Mouse (Mus musculus) lung, embryonic 14.5 days (tissue): ENCODE measurements at regions not wholly inside any gene's neighbourhood (a gene's known extent, or its start where the extent isn't known, plus 50 kb on each side); places are given as distances from the start of the nearest gene placed in this dataset.
A peak's percentile ranks its signal among the peaks of the same experiment; 100 is the strongest.

Source experiments
- ATAC-seq: fragments of 200-750 bp; cut with Nextera tagmentation; 2 replicates; pipeline ENCODE4 v1.8.0; 2017; ENCODE audit warnings: mild to moderate bottlenecking, moderate TSS enrichment, moderate library complexity; ENCODE audit not compliant: insufficient read depth
- DNase-seq: peaks from one replicate; pipeline ENCODE4 v3.0.0-alpha.2; 2015
- H3K27ac ChIP-seq: fragments of 300-500 bp; sonication (generic); 2 replicates; pipeline ENCODE4 v1.5.1; 2014; ENCODE audit warnings: low read depth, mild to moderate bottlenecking, moderate library complexity
- H3K27me3 ChIP-seq: fragments of 300-500 bp; sonication (generic); 2 replicates; pipeline ENCODE4 v1.6.1; 2014; ENCODE audit warnings: low read length, control low read depth; ENCODE audit not compliant: insufficient read depth
- H3K36me3 ChIP-seq: fragments of 300-500 bp; sonication (generic); 2 replicates; pipeline ENCODE4 v1.6.1; 2014; ENCODE audit warnings: control low read depth; ENCODE audit not compliant: insufficient read depth
- H3K4me1 ChIP-seq: fragments of 300-500 bp; sonication (generic); 2 replicates; pipeline ENCODE4 v1.6.1; 2014; ENCODE audit warnings: antibody characterized with exemption, control low read depth; ENCODE audit not compliant: insufficient read depth
- H3K4me2 ChIP-seq: fragments of 300-500 bp; sonication (generic); 2 replicates; pipeline ENCODE4 v1.6.1; 2014; ENCODE audit warnings: mild to moderate bottlenecking
- H3K4me3 ChIP-seq: fragments of 300-500 bp; sonication (generic); 2 replicates; pipeline ENCODE4 v1.5.1; 2014; ENCODE audit warnings: low read depth, low read length
- H3K9ac ChIP-seq: fragments of 300-500 bp; sonication (generic); 2 replicates; pipeline ENCODE4 v1.6.1; 2014
- H3K9me3 ChIP-seq: fragments of 300-500 bp; sonication (generic); 2 replicates; pipeline ENCODE4 v1.6.1; 2016; ENCODE audit warnings: low read depth, low read length, control low read depth
- CTCF ChIP-seq: IDR thresholded peaks from 2 replicates; pipeline ENCODE4 v1.5.1; 2016; ENCODE audit warnings: antibody characterized with exemption, low read depth
- WGBS: fragments of 180-500 bp; shearing (Covaris S2); extraction: QIAGEN DNeasy Blood & Tissue Kit; methylation state at CpG from one replicate; pipeline ENCODE4 v1.1.7; 2014; 5-methylcytosine and 5-hydroxymethylcytosine counted together

DNA sequence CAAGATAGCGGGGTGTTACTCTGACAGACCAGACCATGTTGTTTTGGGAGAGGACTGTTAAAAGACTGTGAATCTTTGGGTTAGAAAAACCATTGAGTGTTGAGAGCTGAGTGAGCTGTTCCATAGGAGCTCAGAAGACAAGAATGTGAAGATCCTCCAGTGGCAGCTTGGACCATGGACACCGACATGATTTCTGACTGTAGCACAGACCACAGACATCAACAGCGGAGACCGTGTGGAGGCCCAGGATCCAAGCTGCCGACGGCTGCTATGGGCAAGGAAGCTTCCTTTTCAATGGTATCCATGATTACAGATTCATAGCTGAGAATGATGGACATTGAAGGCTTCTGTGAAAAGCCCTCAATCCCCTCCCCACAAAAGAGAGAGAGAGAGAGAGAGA is 105.6 kb downstream of the Zbtb18 start:
- H3K4me2 ChIP-seq: no peak overlapping the region
- no peak overlapping the region for H3K27ac ChIP-seq
- no peak overlapping the region for H3K4me3 ChIP-seq
- H3K27me3 ChIP-seq: no peaks in the 10 kb centered on the region
- DNase-seq (no peak), ATAC-seq (no peak)
- no peak for TF ChIP-seq CTCF
- no peaks in the 10 kb centered on the region for H3K4me1 ChIP-seq
- H3K9me3 ChIP-seq: no peaks in the 10 kb centered on the region
- 86% methylated on average over 6 of the region's 6 CpGs for WGBS
- no peaks in the 10 kb centered on the region for H3K36me3 ChIP-seq
- no peak overlapping the region for H3K9ac ChIP-seq

DNA sequence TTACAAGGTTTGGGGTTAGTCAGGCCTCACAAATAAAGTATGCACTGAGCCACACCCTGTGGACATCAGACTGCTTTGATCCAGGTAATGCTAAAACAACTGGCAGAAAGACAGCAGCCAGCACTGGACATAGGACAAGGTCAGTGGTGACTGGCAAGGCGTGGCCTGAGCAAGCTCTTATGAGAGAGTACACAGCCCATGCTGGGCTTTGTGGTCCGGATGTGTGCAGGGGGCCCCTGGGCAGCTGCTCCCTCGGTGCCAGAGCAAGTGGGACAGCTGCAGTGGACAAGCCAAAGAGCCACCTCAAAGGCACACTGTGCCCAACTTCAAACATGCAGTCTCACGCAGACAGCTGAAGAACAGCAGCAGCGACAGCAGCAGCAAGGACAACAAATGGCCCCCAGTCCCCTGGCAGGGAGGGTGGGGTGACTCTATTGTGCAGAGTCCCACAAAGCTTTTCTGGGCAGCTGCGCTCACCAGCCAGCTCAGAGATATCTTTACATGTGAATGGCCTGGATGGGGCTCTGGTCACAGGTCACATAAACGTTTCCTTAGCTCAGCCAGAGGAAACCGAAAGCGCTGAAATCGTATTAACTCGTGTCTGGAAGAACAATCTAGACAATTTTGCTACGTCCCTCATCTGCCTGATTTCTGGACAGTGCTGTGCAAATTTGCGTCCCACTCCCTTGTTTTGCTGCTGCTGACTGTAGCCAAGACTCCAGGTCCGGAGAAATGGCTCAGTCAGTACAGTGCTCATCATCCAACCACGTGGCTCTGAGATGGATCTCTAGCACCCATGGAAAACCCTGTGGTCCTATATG is 113.5 kb downstream of the Zbtb18 start:
- WGBS: 33% methylated on average over 15 of the region's 15 CpGs
- Histone ChIP-seq H3K9me3 (no peaks in the 10 kb centered on the region), H3K27ac (peak overlapping the region; percentile 30; the same call in 1 of the 2 replicates), H3K4me1 (peaks cover 4% of the 10 kb centered on the region; the same call in 1 of the 2 replicates), H3K27me3 (no peaks in the 10 kb centered on the region), H3K4me2 (peak overlapping the region; percentile 34), H3K36me3 (no peaks in the 10 kb centered on the region), H3K9ac (no peak overlapping the region), H3K4me3 (no peak overlapping the region)
- TF ChIP-seq CTCF: no peak
- ATAC-seq (peak; percentile 77; the same call in 1 of the 2 replicates), DNase-seq (peak; percentile 34)

DNA sequence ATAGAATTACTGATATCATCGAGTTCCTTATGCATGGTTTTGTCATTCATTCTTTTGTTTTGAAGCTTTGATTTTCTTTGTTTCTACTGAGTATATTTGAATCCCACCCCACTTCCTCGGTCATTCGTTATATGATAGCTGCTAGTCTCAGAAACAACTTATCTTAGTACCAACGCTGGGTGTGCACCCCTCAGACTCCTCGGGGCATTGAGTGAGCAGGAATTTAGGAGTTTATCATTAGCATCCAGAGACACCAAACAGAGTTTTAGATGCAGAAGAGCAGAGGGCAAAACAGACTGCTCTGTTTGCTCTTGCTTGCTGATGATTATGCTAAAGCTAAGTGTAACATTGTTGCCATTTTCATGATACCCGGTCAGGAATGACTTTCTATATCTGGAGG is 115.3 kb downstream of the Zbtb18 start:
- H3K4me2 ChIP-seq: no peak overlapping the region
- DNase-seq (no peak), ATAC-seq (no peak)
- H3K27ac ChIP-seq: no peak overlapping the region
- no peak overlapping the region for H3K9ac ChIP-seq
- no peaks in the 10 kb centered on the region for H3K36me3 ChIP-seq
- no peaks in the 10 kb centered on the region for H3K27me3 ChIP-seq
- H3K4me1 ChIP-seq: peaks cover 4% of the 10 kb centered on the region; the same call in 1 of the 2 replicates
- no peak for TF ChIP-seq CTCF
- H3K4me3 ChIP-seq: no peak overlapping the region
- H3K9me3 ChIP-seq: no peaks in the 10 kb centered on the region
- WGBS: 62% methylated on average over 6 of the region's 6 CpGs

DNA sequence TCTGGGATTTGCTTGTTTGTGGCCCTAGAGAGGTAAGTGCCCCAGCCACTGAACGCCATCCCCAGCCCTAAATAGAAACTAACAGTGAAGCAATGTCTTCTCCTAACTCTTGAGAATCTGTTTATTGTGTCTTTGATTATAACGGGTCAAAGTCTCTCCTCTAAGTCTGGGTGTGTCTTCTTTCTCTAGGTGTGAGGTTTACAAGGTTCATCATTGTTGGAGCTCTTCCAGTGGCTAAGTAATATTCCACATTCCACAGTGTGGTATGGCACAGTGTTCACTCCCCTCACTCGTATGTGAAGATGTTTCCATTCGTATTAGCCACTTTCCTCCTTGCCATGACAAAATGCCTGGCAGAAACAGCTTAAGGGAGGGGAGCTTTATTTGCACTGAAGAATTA is 115.7 kb downstream of the Zbtb18 start:
- no peak overlapping the region for H3K4me3 ChIP-seq
- no peak overlapping the region for H3K4me2 ChIP-seq
- H3K27ac ChIP-seq: no peak overlapping the region
- no peak for DNase-seq
- no peaks in the 10 kb centered on the region for H3K36me3 ChIP-seq
- no peak overlapping the region for H3K9ac ChIP-seq
- 66% methylated on average over 4 of the region's 4 CpGs for WGBS
- H3K4me1 ChIP-seq: peaks cover 4% of the 10 kb centered on the region; the same call in 1 of the 2 replicates
- H3K9me3 ChIP-seq: no peaks in the 10 kb centered on the region
- no peak for ATAC-seq
- no peak for TF ChIP-seq CTCF
- no peaks in the 10 kb centered on the region for H3K27me3 ChIP-seq

DNA sequence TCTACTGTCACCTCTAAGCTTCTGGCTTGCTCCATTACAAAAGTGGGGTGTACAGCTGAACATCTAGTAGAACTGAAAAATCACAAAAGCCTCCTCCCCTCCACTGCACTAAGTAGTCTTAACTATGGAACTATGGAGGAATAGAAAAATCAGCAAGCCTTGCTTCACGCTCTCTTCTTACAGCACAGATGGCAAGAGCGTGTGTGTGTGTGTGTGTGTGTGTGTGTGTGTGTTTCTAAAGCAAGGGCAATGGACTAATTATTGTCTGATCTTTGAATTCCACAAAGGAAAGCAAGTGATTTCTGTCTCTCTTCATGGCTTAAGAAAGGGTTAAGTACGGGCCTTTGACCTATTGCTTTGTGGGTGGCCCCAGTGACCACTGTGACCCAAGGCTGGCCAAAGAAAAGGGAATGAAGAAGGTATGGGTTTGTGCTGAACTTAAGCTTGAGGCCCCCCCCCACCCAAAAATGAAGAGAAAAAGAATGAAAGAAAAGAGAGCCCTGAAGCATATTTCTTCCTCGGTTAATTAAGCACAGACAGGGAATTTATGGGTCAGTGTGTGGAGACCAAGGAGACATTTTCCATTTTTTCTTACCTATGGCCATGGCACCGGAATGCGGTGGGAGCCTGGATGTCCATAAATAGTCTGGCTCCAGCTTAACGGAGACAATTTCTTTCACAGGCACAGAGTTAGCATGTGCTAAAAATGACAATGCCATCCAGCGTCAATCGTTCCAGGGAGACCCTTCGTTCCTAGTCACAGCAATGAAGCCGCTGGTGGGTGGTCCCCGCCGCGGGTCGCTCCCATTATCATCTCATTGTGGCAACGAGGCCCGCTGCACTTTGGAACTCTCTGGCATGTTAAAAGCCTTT is 119.8 kb downstream of the Zbtb18 start:
- Histone ChIP-seq H3K27me3 (no peaks in the 10 kb centered on the region), H3K4me2 (no peak overlapping the region), H3K9ac (no peak overlapping the region), H3K4me3 (no peak overlapping the region), H3K9me3 (no peaks in the 10 kb centered on the region), H3K27ac (no peak overlapping the region), H3K4me1 (no peaks in the 10 kb centered on the region), H3K36me3 (no peaks in the 10 kb centered on the region)
- DNase-seq (no peak), ATAC-seq (no peak)
- TF ChIP-seq CTCF: no peak
- 79% methylated on average over 17 of the region's 17 CpGs for WGBS

DNA sequence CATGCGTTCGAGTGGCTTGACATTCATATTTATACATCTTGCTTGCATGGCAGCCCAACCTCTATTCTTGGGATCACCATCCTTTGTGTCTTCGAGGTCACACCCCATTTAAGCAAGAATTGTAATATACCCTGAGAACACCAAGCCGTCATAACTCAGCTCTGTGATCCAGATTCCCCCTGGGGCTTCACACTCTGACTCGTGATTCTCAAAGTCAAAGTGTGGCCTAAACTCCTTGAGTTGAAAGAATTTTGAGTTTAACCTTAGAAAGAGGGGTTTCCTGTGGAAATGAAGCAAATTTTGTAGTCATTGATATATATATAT is 120.4 kb downstream of the Zbtb18 start:
- Histone ChIP-seq H3K9me3 (no peaks in the 10 kb centered on the region), H3K9ac (no peak overlapping the region), H3K4me3 (no peak overlapping the region), H3K4me1 (no peaks in the 10 kb centered on the region), H3K27ac (no peak overlapping the region), H3K4me2 (no peak overlapping the region), H3K36me3 (no peaks in the 10 kb centered on the region), H3K27me3 (no peaks in the 10 kb centered on the region)
- DNase-seq: no peak
- 76% methylated on average over 5 of the region's 5 CpGs for WGBS
- no peak for TF ChIP-seq CTCF
- ATAC-seq: no peak

DNA sequence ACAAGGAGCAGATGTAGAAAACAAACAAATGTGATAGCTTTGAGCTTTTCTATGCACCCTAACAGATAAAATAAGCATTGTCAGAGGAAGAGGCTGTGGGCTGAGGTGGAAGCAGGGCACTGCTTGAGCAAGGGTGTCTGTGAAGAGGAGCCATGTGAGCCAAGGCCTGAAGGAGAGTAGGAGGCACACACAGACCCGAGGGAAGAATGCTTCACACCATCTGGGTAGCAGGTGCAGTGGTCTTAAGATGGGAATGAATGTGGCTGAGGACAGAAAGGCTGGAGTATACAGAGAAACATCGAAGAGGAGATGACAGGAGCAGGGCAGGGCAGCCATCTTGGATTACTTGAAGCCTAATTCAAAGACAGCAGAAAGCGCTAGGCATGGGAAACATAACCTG is 123.5 kb downstream of the Zbtb18 start:
- H3K4me3 ChIP-seq: no peak overlapping the region

More for the DNA sequence above, 123.5 kb downstream of the Zbtb18 start:
- Histone ChIP-seq H3K9me3 (no peaks in the 10 kb centered on the region), H3K9ac (no peak overlapping the region), H3K4me1 (no peaks in the 10 kb centered on the region), H3K4me2 (no peak overlapping the region), H3K27ac (no peak overlapping the region), H3K27me3 (no peaks in the 10 kb centered on the region), H3K36me3 (no peaks in the 10 kb centered on the region)
- WGBS: 66% methylated on average over 3 of the region's 3 CpGs
- DNase-seq (no peak), ATAC-seq (no peak)
- no peak for TF ChIP-seq CTCF
